Comparison of ENCODE assay signal across 8 mouse cellular contexts in the genomic region with DNA sequence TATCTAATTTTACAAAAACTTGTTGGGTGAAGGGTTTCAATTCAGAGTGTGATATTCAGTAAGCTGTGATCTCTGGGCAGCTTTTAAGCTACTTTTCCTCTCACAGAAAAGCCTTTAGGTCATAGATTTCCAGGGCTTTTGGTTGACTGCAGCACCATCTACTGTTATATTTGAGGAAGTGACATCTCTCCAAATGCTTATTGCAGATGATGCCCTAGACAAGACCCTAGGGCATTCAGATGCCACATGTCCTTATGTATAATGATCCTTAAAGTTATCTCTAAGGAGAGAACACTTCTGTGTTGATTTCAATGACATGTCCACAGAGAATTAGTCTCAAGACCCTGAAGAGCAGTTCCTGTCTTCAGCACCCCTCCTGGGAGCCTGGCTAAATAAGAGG. TPM values are rescaled to one million over a fixed set of nuclear protein-coding genes. Genes with fewer than 3 reads are reported as not detected.
DNase-seq lines count a peak whose midpoint lies in the region; ATAC-seq and TF ChIP-seq lines count a peak whose summit lies in the region.

No protein-coding gene starts in this region.

- H3K4me3 ChIP-seq in hindbrain, embryonic 11.5 days (ENCODE audit: low read depth, low read length), result no peak overlapping the region
- no peak overlapping the region for H3K4me3 ChIP-seq in hindbrain, embryonic 10.5 days
- H3K4me3 ChIP-seq in forebrain, postnatal 0 days (ENCODE audit: low read depth, low read length), result no peak overlapping the region

- peak; percentile 33; the same call in 1 of the 2 replicates for ATAC-seq in hindbrain, embryonic 11.5 days (ENCODE audit: low FRiP score)
- ATAC-seq in forebrain, postnatal 0 days, result peak; percentile 86

- peak; percentile 77 for TF ChIP-seq CTCF in forebrain, postnatal 0 days (IDR thresholded peaks at IDR 0.05; ENCODE audit: low read depth)

- H3K9me3 ChIP-seq in hindbrain, embryonic 11.5 days (ENCODE audit: control insufficient read depth, low read length), result no peaks in the 10 kb centered on the region
- H3K9me3 ChIP-seq in hindbrain, embryonic 10.5 days, result no peaks in the 10 kb centered on the region
- H3K9me3 ChIP-seq in forebrain, postnatal 0 days (ENCODE audit: low read length), result no peaks in the 10 kb centered on the region

- H3K4me1 ChIP-seq in hindbrain, embryonic 11.5 days (replicated peaks; ENCODE audit: control insufficient read depth, insufficient read depth, low read length), result no peaks in the 10 kb centered on the region
- H3K4me1 ChIP-seq in hindbrain, embryonic 10.5 days (replicated peaks), result no peaks in the 10 kb centered on the region
- no peaks in the 10 kb centered on the region for H3K4me1 ChIP-seq in forebrain, postnatal 0 days (ENCODE audit: insufficient read depth)

- H3K36me3 ChIP-seq in hindbrain, embryonic 11.5 days (ENCODE audit: control insufficient read depth, insufficient read depth, low read length), result no peaks in the 10 kb centered on the region
- H3K36me3 ChIP-seq in hindbrain, embryonic 10.5 days, result no peaks in the 10 kb centered on the region
- no peaks in the 10 kb centered on the region for H3K36me3 ChIP-seq in forebrain, postnatal 0 days (ENCODE audit: insufficient read depth)

- H3K9ac ChIP-seq in hindbrain, embryonic 11.5 days (ENCODE audit: low read depth, low read length), result no peak overlapping the region
- no peak overlapping the region for H3K9ac ChIP-seq in forebrain, postnatal 0 days

- peak; percentile 42 for DNase-seq in hindbrain, embryonic 11.5 days (ENCODE audit: low spot score)
- no peak for DNase-seq in hindbrain, embryonic 10.5 days (ENCODE audit: low spot score)
- peak; percentile 9 for DNase-seq in thymus, postnatal 0 days (ENCODE audit: low spot score)
- no peak for DNase-seq in thymus, adult 18-20 months
- peak; percentile 65 for DNase-seq in forebrain, postnatal 0 days
- DNase-seq in telencephalon, adult 2 months (ENCODE audit: low read depth, low spot score), result peak; percentile 36
- DNase-seq in adrenal gland, postnatal 14 days, result no peak
- no peak for DNase-seq in testis, postnatal 14 days (ENCODE audit: low spot score)

- no peak overlapping the region for H3K4me2 ChIP-seq in hindbrain, embryonic 11.5 days (replicated peaks; ENCODE audit: low read depth, low read length)
- no peak overlapping the region for H3K4me2 ChIP-seq in forebrain, postnatal 0 days (ENCODE audit: low read depth)

- no peak overlapping the region for H3K27ac ChIP-seq in hindbrain, embryonic 11.5 days (ENCODE audit: low read depth, low read length)
- H3K27ac ChIP-seq in hindbrain, embryonic 10.5 days, result no peak overlapping the region
- H3K27ac ChIP-seq in forebrain, postnatal 0 days (ENCODE audit: low read depth, low read length), result no peak overlapping the region

- no peaks in the 10 kb centered on the region for H3K27me3 ChIP-seq in hindbrain, embryonic 11.5 days (ENCODE audit: control insufficient read depth, insufficient read depth, low read length)
- no peaks in the 10 kb centered on the region for H3K27me3 ChIP-seq in hindbrain, embryonic 10.5 days (ENCODE audit: insufficient read depth, poor library complexity, severe bottlenecking)
- no peaks in the 10 kb centered on the region for H3K27me3 ChIP-seq in forebrain, postnatal 0 days (ENCODE audit: insufficient read depth, low read length)

RNA-seq across cellular contexts. Expression of a gene that starts 49.2 kb away (rescaled TPM):
- polyA plus RNA-seq in hindbrain, embryonic 11.5 days (2014; fragmentation: Nextera tagmentation; extraction: Ambion mirVana), result 44.7 and 45.6 TPM in 2 replicates
- polyA plus RNA-seq in hindbrain, embryonic 10.5 days (2016; fragmentation: Nextera tagmentation; extraction: Ambion mirVana), result 37.7 and 39.5 TPM in 2 replicates
- polyA plus RNA-seq in thymus, postnatal 0 days (2015; fragmentation: Nextera tagmentation; extraction: Ambion mirVana), result 0.32 and 0.40 TPM in 2 replicates
- total RNA-seq in forebrain, postnatal 0 days (2014; rRNA removed), result 18.8 and 20.4 TPM in 2 replicates
- polyA plus RNA-seq in forebrain, postnatal 0 days (2015; fragmentation: Nextera tagmentation; extraction: Ambion mirVana), result 10.3 and 16.1 TPM in 2 replicates
- total RNA-seq in adrenal gland, postnatal 14 days (2021), result 1.8 and 2.1 TPM in 2 replicates

Comparison
In these comparisons a context has a peak if more than half of its experiments do, and no peak if none do; other contexts are left out.
1. DNase-seq: peak in hindbrain, embryonic 11.5 days (single experiment), thymus, postnatal 0 days (single experiment), forebrain, postnatal 0 days (single experiment) and telencephalon, adult 2 months (single experiment); none in hindbrain, embryonic 10.5 days (single experiment), thymus, adult 18-20 months (0 of 2), adrenal gland, postnatal 14 days (single experiment) and testis, postnatal 14 days (single experiment).